Mouse (Mus musculus) granulocyte monocyte progenitor cell, adult 5-6 weeks (primary cell): ENCODE measurements at regions not wholly inside any gene's neighbourhood (a gene's known extent, or its start where the extent isn't known, plus 50 kb on each side); places are given as distances from the start of the nearest gene placed in this dataset.

Source experiments
- ATAC-seq: replicated peaks from 2 replicates; pipeline ENCODE4 v1.8.0; 2016; ENCODE audit warnings: mild to moderate bottlenecking, moderate TSS enrichment, inconsistent platforms; ENCODE audit not compliant: poor library complexity, severe bottlenecking

GRCm38 (mm10) chr5:4526042-4526815 lies 231.6 kb downstream of the Fzd1 start:
- ATAC-seq = no peak

- no peak for ATAC-seq
These were observed 257.2 kb downstream of the Fzd1 start for GRCm38 (mm10) chr5:4500599-4500998.

GRCm38 (mm10) chr5:4499036-4499435 lies 258.8 kb downstream of the Fzd1 start:
- ATAC-seq = no peak

- ATAC-seq = no peak
These were observed 259.4 kb downstream of the Fzd1 start for GRCm38 (mm10) chr5:4498425-4498824.

- ATAC-seq = 0 out of 2 replicates have a peak, but pooled peaks have one; percentile 33
These were observed 261.0 kb downstream of the Fzd1 start for GRCm38 (mm10) chr5:4496907-4497200.

GRCm38 (mm10) chr5:4496132-4496906 lies 261.5 kb downstream of the Fzd1 start:
- peak; percentile 30 for ATAC-seq

- ATAC-seq = no peak
These were observed 262.4 kb downstream of the Fzd1 start for GRCm38 (mm10) chr5:4495482-4495881.

- ATAC-seq = no peak
These were observed 271.3 kb downstream of the Fzd1 start for GRCm38 (mm10) chr5:4486391-4487132.

- ATAC-seq = no peak
These were observed 272.1 kb downstream of the Fzd1 start for GRCm38 (mm10) chr5:4485542-4486390.

GRCm38 (mm10) chr5:4484780-4485179 lies 273.1 kb downstream of the Fzd1 start:
- no peak for ATAC-seq

GRCm38 (mm10) chr5:4484151-4484550 lies 273.7 kb downstream of the Fzd1 start:
- ATAC-seq = no peak

- peak; percentile 44 for ATAC-seq
These were observed 282.1 kb downstream of the Mterf1b start for GRCm38 (mm10) chr5:4474255-4474654.
